Mouse (Mus musculus): Measurements from ENCODE around the gene Msantd1. TPM values are rescaled to one million over a fixed set of nuclear protein-coding genes. Genes with fewer than 3 reads are reported as not detected.

Gene Msantd1
- polyA plus RNA-seq, 1 experiment: 2.0 TPM

DNA sequence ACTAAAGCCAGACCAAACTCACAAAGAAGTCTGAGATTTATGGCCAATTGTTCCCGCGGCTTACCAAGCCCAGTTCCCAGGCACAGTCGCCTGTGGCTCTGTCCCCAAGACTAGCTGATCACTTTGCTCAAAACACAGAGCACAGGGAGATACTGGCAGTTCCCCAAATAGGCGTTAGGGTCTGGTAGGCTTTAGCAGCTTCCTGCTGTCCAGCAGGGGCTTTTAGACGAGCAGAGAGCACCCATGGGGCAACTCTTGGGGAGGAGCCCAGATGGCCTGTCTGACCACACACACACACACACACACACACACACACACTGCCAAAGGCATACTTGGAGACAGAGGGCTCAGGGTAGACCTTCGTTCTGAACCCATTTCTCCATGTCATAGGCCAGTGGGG is 14.7 kb downstream of the Msantd1 start:
- 68% methylated on average over 6 of the region's 6 CpGs for WGBS

GRCm38 (mm10) chr5:34923920-34924319 is 16.1 kb downstream of the Msantd1 start:
- WGBS: 95% methylated on average over 4 of the region's 4 CpGs
- DNase-seq (ENCODE audit: low read depth, low spot score): no peak

More for the DNA sequence above, 14.7 kb downstream of the Msantd1 start:
- no peak for DNase-seq (ENCODE audit: low read depth, low spot score)

DNA sequence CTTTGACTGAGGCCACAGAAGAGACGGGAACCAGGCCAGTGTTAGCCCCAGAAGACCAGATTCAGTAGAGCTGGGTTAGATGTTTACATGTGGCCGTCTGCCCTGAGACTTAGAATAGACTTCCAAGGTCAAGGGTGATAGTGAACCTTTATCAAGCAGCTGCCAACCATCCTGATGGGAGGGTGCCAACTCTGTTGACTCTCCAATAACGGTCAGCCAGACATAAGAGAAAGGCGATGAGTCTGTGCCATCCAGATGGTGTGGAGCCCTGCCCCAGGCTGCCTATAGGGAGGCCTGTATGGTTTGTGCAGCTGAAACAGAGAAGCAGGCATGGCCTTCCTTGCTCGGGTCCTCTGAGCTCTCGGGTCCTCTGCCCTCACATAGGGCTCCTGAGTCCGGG is 16.7 kb downstream of the Msantd1 start:
- DNase-seq (ENCODE audit: low read depth, low spot score): no peak
- 71% methylated on average over 7 of the region's 7 CpGs for WGBS

DNA sequence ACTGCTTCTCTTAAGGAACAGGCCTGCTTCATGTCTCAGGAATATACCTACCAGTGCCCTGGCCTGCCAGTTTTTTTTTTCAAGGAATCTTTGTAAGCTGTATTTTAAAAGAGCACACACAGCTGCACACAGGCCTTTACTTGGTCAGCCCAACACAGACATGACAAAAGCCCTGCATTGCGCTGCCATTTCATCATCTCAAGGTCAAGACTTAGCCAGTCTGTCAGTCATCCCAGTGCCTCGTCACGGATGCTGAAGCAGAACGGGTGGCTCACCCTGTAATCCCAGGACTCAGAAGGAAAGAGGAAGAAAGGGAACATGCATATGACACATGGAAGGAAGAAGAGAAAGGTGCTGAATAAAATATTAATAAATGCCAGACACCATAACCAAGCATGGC is 19.8 kb downstream of the Msantd1 start:
- 87% methylated on average over 4 of the region's 4 CpGs for WGBS
- DNase-seq (ENCODE audit: low read depth, low spot score): no peak

DNA sequence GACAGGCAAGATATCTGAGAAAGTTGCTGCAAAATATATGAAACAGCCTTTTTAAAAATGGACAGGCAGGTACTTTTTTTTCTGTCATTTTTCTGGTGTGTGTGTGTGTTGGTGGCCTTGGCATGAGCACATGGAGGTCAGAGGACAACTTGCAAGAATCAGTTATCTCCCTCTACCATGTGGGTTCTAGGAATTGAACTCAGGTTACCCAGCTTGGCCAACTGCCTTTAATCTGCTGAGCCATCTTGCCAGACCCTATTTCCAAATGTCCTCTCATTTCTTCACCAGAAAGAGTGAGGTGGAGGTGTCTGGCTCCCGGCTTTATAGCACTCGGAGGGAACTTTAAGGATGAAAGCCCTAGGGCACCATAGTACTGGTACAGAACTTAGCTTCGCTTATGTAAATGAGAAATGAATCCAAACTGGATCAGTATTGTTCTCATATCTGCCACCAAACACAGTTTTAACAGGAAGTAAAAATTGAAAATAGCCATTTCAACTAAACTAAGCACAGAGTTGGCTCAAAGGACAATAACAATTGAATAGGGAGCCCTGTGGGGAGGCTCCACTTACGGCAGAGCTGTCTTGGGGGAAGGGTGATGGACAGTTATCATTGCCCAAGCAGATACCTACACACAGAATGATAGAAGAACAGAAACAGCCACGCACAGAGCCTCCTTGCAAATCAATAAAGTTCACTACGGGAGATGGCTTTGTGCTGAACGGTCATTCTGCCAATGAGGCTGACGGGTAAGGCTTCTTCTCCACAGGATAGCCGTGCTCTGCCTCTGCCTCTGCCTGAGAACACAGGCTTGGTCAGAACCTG is 22.6 kb downstream of the Msantd1 start:
- 91% methylated on average over 9 of the region's 9 CpGs for WGBS
- DNase-seq (ENCODE audit: low read depth, low spot score): no peak

- no peak for DNase-seq (ENCODE audit: low read depth, low spot score)
- WGBS: 69% methylated on average over 2 of the region's 2 CpGs
Measured at GRCm38 (mm10) chr5:34931091-34931490, 23.3 kb downstream of the Msantd1 start.

DNA sequence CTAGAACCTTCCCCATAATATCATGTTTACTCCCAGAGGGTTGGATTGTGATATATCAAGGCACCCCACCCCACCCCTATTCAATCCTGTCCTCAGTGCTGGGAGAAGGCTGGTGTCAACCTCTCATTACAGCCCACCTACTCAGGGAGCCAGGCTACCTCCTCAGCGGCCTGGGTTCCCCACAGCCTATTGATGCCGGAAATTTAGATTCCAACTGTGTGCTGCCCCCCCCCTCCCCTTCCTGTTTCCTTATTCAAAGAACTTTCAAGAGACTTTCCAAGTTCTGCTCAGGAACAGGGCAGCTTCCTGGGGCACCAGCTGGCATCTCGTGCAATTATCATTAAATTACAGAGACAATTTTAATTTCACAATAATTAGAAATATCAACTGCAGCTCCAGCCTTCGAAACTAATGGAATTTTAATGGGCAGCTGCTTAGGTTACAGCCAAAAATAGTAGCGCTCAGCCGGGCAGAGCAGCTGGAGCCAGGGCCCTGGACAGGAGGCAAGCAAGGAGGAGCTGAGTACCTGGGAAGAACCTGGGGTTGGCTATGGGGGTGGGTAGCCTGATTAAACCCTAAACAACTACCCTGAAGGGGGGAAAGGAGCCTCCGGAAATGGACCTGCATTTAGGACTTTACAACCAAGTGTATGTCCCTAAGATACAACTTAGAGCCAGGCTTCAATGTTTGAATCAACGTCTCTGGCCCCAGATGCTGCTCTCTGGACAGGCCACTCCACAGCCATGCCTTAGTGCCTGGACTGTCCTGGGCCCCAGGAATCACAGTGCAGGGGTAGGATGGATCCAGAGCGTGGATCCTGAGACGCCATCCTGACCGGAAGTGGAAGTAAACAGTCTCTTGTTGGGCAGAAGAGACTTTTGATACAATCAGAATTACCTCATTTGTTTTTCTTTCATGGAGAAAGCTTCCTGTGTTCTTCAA is 24.0 kb downstream of the Msantd1 start:
- no peak for DNase-seq (ENCODE audit: low read depth, low spot score)

GRCm38 (mm10) chr5:34932458-34932806 is 24.6 kb downstream of the Msantd1 start:
- no peak for DNase-seq (ENCODE audit: low read depth, low spot score)
- 30% methylated on average over 4 of the region's 4 CpGs for WGBS

More for the DNA sequence above, 24.0 kb downstream of the Msantd1 start:
- 57% methylated on average over 11 of the region's 11 CpGs for WGBS

DNA sequence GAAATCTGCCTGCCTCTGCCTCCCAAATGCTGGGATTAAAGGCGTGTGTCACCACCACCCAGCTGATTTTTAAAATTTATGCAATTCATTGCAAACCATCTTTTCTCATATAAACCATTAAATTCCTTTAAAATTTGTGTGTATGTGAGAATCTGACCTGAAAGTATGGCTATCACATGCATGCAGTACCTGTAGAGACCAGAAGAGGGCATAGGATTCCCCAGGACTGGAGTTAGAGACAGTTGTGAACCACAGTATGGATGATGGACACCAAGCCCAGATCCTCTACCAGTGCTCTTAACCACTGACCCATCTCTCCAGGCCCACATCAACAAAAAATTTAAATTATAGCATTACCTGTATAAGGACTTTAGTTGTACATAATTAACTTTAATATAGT is 25.6 kb downstream of the Msantd1 start:
- no peak for DNase-seq (ENCODE audit: low read depth, low spot score)
- 94% methylated on average over 1 of the region's 1 CpGs for WGBS

GRCm38 (mm10) chr5:34941710-34942470 is 34.1 kb downstream of the Msantd1 start:
- WGBS: 74% methylated on average over 10 of the region's 10 CpGs
- no peak for DNase-seq (ENCODE audit: low read depth, low spot score)

DNA sequence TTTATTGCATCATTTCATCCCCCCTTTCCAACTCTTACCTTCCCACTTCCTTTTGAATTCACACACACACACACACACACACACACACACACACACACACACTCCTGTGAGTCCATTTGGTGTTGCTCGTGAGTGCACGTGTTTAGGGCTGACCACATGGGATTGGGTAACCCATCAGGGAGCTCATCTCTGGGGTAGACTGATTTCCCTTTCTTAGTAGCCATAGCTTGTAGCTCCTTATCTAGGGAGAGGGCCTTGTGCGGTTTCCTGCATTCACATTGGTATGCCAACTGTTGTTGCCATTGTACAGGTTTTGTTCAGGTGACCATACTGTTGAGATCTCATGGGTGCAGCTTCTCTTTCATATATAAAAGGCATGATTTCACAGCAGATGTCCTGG is 35.6 kb downstream of the Msantd1 start:
- whole genome bisulfite sequencing: 85% methylated on average over 3 of the region's 3 CpGs
- DNase-seq (ENCODE audit: low read depth, low spot score): no peak

- DNase-seq (ENCODE audit: low read depth, low spot score): peak; percentile 45
- under 1% methylated on average over 83 of the region's 84 CpGs for WGBS
Measured at GRCm38 (mm10) chr5:34948861-34949760, 41.3 kb downstream of the Msantd1 start, which contains the start of gene Rgs12. Rgs12 (plus strand) TSS chr5:34949445.

DNA sequence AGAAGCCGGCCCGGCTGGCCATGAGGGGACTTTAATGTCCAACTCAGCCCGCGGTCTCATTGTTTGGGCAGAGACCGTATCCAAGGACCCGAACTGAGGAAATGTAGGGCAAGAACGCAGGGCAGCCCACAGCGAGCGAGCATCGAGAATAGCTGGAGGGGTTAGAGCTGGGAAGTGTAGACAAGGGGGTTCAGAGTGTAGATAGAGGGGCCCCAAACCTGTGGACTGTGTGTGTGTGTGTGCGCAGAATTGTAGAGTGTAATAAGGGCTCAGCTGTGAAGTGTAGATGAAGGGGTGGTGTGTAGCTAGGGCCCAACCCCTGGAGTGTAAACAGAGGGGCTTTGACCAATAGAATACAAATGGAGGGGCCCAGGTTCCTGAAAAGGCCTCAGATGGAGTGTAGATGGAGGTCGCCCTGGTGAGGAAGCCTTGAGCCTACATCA is 42.0 kb downstream of the Msantd1 start:
- DNase-seq (ENCODE audit: low read depth, low spot score): no peak
- 7% methylated on average over 12 of the region's 12 CpGs for WGBS

DNA sequence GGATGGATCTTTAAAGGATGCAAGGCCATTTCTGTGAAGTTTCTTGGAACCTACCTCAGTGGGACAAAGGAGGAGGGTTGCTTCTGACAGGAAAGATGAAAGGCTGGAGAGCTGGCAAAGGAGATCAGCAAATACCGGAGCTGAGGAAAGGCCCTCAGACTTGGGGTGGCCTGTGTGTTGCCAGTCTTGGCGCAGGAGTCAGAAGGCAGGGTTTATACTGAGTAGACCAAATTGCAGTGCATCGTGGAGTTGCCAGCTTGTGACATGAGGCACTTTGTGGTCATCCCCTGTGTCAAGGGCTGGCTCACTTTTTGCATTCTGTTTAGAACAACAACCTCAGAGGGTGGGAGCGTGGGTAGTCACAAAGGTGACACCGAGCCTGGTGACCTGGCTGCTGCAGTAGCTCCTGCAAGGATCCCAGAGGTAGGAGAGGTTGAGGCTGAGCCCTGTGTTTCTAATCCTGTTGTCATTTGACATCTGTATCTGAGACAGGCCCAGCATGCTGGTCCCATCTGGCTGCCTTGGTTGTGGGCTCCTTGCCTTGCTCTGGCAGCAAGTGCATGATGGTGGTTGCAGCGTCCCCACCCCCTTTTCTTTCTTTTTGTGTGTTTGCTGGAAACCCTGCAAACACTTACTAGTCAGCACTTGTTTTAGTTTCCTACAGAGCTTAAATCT is 42.8 kb downstream of the Msantd1 start:
- no peak for DNase-seq (ENCODE audit: low read depth, low spot score)

GRCm38 (mm10) chr5:34951161-34951834 is 43.5 kb downstream of the Msantd1 start:
- DNase-seq (ENCODE audit: low read depth, low spot score): no peak
- WGBS: 81% methylated on average over 8 of the region's 8 CpGs

More for the DNA sequence above, 42.8 kb downstream of the Msantd1 start:
- WGBS: 72% methylated on average over 6 of the region's 6 CpGs

- DNase-seq (ENCODE audit: low read depth, low spot score): no peak
- 76% methylated on average over 6 of the region's 6 CpGs for WGBS
Measured at GRCm38 (mm10) chr5:34954508-34954907, 46.7 kb downstream of the Msantd1 start.

GRCm38 (mm10) chr5:34955630-34956029 is 47.8 kb downstream of the Msantd1 start:
- WGBS: 52% methylated on average over 5 of the region's 5 CpGs

GRCm38 (mm10) chr5:34956151-34956550 is 48.3 kb downstream of the Msantd1 start:
- WGBS: 86% methylated on average over 7 of the region's 7 CpGs
- DNase-seq (ENCODE audit: low read depth, low spot score): no peak

More at GRCm38 (mm10) chr5:34955630-34956029, 47.8 kb downstream of the Msantd1 start:
- no peak for DNase-seq (ENCODE audit: low read depth, low spot score)

All from large intestine, adult 2 months (tissue).